Mouse (Mus musculus) liver, postnatal 0 days (tissue): ENCODE results near the gene Tbc1d10c.

ENCODE experiments used
- CTCF ChIP-seq: sonication (generic); IDR thresholded peaks from 2 replicates; pipeline ENCODE4 v1.5.1; 2016; ENCODE audit warnings: antibody characterized with exemption, low read depth
- EP300 ChIP-seq: IDR thresholded peaks from 2 replicates; pipeline ENCODE4 v1.6.1; 2016; ENCODE audit warnings: antibody characterized with exemption, low read depth, mild to moderate bottlenecking

DNA sequence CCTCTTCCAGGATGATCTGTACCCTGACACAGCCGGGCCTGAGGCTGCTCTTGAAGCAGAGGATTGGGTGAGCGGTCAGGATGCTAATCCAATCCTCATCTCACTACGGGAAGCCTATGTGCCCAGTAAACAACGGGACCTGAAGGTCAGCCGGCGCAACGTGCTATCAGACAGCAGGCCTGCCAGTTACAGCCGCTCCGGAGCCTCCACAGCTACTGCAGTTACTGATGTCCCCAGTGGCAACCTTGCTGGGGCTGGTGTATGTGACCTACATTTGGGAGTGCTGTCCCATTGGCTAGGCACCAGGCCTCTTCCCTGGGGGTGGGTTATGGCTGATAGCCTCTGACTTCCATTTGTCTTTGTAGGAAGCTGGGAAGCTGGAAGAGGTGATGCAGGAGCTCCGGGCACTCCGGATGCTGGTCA is 37.8 kb downstream of the Tbc1d10c start, which contains the start of gene Ptprcap:
- TF ChIP-seq CTCF (no peak), EP300 (no peak)
